Mouse (Mus musculus): Measurements from ENCODE around the gene Cdkn2d. TPM values are rescaled to one million over a fixed set of nuclear protein-coding genes. Genes with fewer than 3 reads are reported as not detected.
A peak's percentile ranks its signal among the peaks of the same experiment; 100 is the strongest.
"Not testable (repeated sequence)": the region's sequence is repeated elsewhere in the genome, so short reads cannot be mapped to it uniquely, and the experiment has no call there.

Cdkn2d gene
- total and polyA plus RNA-seq, 3 experiments = 17.4 to 35.8 (median 30.3) TPM

DNA sequence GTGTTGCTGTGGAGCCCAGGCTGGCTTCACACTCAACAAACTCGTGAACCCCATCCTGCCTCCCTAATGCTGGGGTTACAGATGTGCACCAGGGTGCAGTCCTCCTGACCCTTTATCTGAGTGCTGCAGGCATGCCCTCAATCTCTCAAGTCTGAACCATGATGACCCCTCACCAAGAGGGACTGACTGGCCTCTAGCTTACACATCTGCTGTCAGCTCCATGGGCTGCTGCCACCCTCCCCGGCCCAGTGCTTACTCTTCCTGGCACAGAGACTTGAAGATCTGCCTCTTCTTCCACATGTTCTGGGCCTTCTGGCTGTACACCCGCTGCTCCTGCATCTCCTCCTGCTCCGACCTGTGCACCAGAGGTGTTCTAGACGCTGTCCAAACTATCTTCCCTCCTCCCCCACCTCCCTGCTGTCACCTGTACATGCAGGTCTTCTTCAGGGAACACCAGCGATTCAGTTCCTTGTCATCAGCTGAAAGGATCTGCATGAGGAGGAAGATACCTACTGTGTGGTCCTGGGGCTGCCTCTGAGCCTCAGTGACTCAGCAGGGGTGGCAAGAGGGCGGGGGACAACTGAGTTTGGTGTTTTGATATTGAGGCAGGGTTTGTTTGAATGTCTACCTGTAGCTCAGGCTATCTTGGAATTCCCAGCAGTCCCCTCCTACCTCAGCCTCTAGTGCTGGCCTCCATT lies 16.0 kb downstream of the Cdkn2d start:
- TF ChIP-seq TAL1 (conservative IDR thresholded peaks at IDR 0.05; ENCODE audit: low read depth, low read length) (0 out of 2 replicates have a peak, but pooled peaks have one; percentile 19), GATA1 (IDR thresholded peaks at IDR 0.05; ENCODE audit: borderline replicate concordance, low read length) (no peak)
- DNase-seq (ENCODE audit: low spot score) (no peak), ATAC-seq (ENCODE audit: extremely low read depth, insufficient number of reproducible peaks, low FRiP score, poor library complexity, severe bottlenecking) (no peak)
- no peaks in the 10 kb centered on the region for H3K27me3 ChIP-seq (ENCODE audit: insufficient read depth, low read length)
- peaks cover 100% of the 10 kb centered on the region for H3K36me3 ChIP-seq (replicated peaks)
- no peak overlapping the region for H3K4me3 ChIP-seq (ENCODE audit: low read depth, low read length)
- peaks cover 66% of the 10 kb centered on the region for H3K4me1 ChIP-seq (ENCODE audit: insufficient read depth, low read depth, low read length)
- H3K9me3 ChIP-seq (replicated peaks) = no peaks in the 10 kb centered on the region

DNA sequence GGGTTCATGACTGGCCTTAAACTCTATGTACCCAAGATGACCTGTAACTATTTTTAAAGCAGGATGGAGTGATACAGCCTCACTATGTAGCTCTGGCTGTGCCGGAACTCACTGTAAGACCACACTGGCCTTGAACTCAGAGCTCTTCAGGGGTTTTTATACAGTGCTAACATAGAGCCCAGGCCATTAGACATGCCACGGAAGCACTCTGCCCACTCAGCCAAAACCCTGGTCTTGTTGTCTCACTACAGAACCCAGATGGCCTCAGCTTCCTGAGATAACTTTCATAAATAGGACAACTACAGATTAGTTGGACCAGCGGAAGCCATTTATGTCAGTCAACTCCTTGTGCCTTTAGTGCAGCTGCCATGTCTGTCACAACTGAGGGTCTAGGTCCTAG lies 16.9 kb downstream of the Cdkn2d start:
- no peak for ATAC-seq (ENCODE audit: extremely low read depth, insufficient number of reproducible peaks, low FRiP score, poor library complexity, severe bottlenecking)
- peaks cover 99% of the 10 kb centered on the region for H3K36me3 ChIP-seq (replicated peaks)
- H3K4me3 ChIP-seq (ENCODE audit: low read depth, low read length) = no peak overlapping the region

DNA sequence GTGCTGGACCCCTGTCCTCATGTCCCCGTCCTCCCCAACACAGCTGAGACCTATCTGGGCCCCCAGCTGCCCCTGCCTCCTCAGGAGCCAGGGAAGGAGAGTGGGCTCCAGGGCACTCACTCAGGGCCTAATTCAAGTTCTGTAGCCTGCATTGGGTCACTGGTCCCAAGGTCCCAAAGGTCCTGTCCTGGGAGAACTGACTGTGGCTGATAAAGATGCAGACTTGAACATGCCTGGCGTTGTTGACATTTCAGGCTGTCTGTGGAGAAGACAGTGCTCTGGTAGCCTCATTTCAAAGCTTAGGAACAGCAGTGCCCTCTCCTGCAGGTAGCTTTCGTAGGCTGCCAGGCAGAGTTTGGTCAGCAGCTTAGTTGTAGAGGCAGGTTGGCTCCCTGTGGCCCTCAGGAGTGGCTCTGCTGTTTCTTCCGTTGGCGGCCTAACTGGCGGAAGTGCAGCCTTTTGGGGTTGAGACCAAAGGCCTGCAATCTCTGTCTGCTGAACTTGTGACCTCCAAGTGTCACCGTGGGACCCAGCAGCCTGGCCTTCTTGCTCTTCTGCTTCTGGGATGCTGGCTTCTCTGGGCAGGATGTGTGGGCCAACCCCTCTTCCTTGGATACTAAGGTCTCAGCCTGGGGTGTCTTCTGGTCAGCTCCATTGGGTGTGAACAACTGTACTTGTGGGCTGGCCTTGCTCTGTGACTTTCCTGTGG lies 17.5 kb downstream of the Cdkn2d start:
- no peak overlapping the region for H3K4me3 ChIP-seq (ENCODE audit: low read depth, low read length)
- H3K4me1 ChIP-seq (ENCODE audit: insufficient read depth, low read depth, low read length) = peaks cover 57% of the 10 kb centered on the region
- ATAC-seq (ENCODE audit: extremely low read depth, insufficient number of reproducible peaks, low FRiP score, poor library complexity, severe bottlenecking) = no peak
- no peak for DNase-seq (ENCODE audit: low spot score)
- TF ChIP-seq GATA1 (IDR thresholded peaks at IDR 0.05; ENCODE audit: borderline replicate concordance, low read length) (no peak), POLR2AphosphoS5 (IDR thresholded peaks at IDR 0.05; ENCODE audit: insufficient replicate concordance, low read depth, low read length) (no peak), CTCF (IDR thresholded peaks at IDR 0.05; ENCODE audit: low read depth, low read length) (no peak), GATA2 (IDR thresholded peaks at IDR 0.05; ENCODE audit: borderline replicate concordance, low read depth, low read length) (no peak), TAL1 (conservative IDR thresholded peaks at IDR 0.05; ENCODE audit: low read depth, low read length) (no peak)
- H3K9me3 ChIP-seq (replicated peaks) = no peaks in the 10 kb centered on the region
- no peaks in the 10 kb centered on the region for H3K27me3 ChIP-seq (ENCODE audit: insufficient read depth, low read length)
- H3K36me3 ChIP-seq (replicated peaks) = peaks cover 99% of the 10 kb centered on the region

More for the DNA sequence above, 16.9 kb downstream of the Cdkn2d start:
- DNase-seq (ENCODE audit: low spot score) = no peak
- TF ChIP-seq TAL1 (conservative IDR thresholded peaks at IDR 0.05; ENCODE audit: low read depth, low read length) = no peak
- TF ChIP-seq POLR2AphosphoS5 (IDR thresholded peaks at IDR 0.05; ENCODE audit: insufficient replicate concordance, low read depth, low read length) = no peak
- TF ChIP-seq GATA1 (IDR thresholded peaks at IDR 0.05; ENCODE audit: borderline replicate concordance, low read length) = no peak
- no peaks in the 10 kb centered on the region for H3K9me3 ChIP-seq (replicated peaks)
- no peaks in the 10 kb centered on the region for H3K27me3 ChIP-seq (ENCODE audit: insufficient read depth, low read length)
- H3K4me1 ChIP-seq (ENCODE audit: insufficient read depth, low read depth, low read length) = peaks cover 63% of the 10 kb centered on the region

DNA sequence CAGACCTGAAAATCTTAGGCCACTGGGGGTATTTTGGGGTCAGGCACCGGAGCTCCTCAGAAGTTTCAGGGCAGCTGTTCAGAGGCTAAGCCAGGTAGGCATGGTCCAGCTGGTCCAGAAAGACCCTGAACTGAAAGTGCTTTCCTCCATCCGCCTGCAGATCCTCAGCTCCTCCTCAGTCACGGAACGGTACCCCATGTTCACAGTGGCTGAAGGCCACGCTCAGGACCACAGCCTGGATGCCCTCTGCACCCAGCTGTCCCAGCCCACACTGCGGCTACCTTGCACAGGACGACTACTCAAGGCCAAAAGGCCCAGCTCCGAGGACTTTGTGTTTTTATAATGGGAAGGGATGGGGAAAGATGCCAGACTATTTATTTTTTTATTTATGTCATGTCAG lies 18.1 kb downstream of the Cdkn2d start:
- DNase-seq (ENCODE audit: low spot score) = no peak
- Histone ChIP-seq H3K4me3 (ENCODE audit: low read depth, low read length) (no peak overlapping the region), H3K36me3 (replicated peaks) (peaks cover 99% of the 10 kb centered on the region), H3K9me3 (replicated peaks) (no peaks in the 10 kb centered on the region), H3K27me3 (ENCODE audit: insufficient read depth, low read length) (no peaks in the 10 kb centered on the region), H3K4me1 (ENCODE audit: insufficient read depth, low read depth, low read length) (peaks cover 61% of the 10 kb centered on the region)
- TF ChIP-seq CTCF (IDR thresholded peaks at IDR 0.05; ENCODE audit: low read depth, low read length) (no peak), POLR2AphosphoS5 (IDR thresholded peaks at IDR 0.05; ENCODE audit: insufficient replicate concordance, low read depth, low read length) (no peak), GATA1 (IDR thresholded peaks at IDR 0.05; ENCODE audit: borderline replicate concordance, low read length) (no peak), TAL1 (conservative IDR thresholded peaks at IDR 0.05; ENCODE audit: low read depth, low read length) (no peak), GATA2 (IDR thresholded peaks at IDR 0.05; ENCODE audit: borderline replicate concordance, low read depth, low read length) (no peak)
- ATAC-seq (ENCODE audit: extremely low read depth, insufficient number of reproducible peaks, low FRiP score, poor library complexity, severe bottlenecking) = no peak

DNA sequence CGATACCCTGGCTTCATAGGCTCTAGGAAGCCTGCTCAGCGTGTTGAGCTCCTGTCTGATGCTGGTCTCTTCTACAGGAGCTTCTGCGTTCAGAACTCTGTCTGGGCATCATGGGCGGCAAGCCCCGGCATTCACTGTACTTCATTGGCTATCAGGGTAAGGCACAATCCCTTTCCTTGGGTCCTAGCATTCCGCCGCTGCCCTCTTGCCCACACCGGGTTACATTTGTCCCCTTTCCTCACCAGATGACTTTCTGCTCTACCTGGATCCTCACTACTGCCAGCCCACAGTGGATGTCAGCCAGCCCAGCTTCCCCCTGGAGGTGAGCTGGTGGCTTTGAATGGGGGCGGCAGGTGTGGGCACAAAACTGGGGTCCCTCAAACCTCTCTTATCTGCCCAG lies 18.8 kb downstream of the Cdkn2d start:
- no peak for TF ChIP-seq CTCF (IDR thresholded peaks at IDR 0.05; ENCODE audit: low read depth, low read length)
- no peak for TF ChIP-seq GATA2 (IDR thresholded peaks at IDR 0.05; ENCODE audit: borderline replicate concordance, low read depth, low read length)
- no peak for TF ChIP-seq GATA1 (IDR thresholded peaks at IDR 0.05; ENCODE audit: borderline replicate concordance, low read length)
- TF ChIP-seq TAL1 (conservative IDR thresholded peaks at IDR 0.05; ENCODE audit: low read depth, low read length) = no peak
- no peak for TF ChIP-seq POLR2AphosphoS5 (IDR thresholded peaks at IDR 0.05; ENCODE audit: insufficient replicate concordance, low read depth, low read length)

DNA sequence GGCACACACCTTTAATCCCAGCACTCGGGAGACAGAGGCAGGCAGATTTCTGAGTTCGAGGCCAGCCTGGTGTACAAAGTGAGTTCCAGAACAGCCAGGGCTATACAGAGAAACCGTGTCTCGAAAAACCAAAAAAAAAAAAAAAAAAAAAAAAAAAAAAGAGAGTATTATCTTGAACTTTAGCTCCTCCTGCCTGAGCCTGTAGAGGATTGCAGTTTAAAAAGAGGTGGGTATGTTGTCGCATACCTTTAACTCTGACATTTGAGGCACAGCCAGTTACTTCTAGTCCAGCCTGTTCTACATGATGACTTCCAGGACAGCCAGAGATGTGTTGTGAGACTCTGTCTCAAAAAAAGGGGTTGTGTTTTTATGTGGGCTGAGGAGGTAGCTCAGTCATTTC lies 21.6 kb downstream of the Cdkn2d start:
- Histone ChIP-seq H3K36me3 (replicated peaks) (peaks cover 83% of the 10 kb centered on the region), H3K4me1 (ENCODE audit: insufficient read depth, low read depth, low read length) (peaks cover 55% of the 10 kb centered on the region)
- H3K4me3 ChIP-seq (ENCODE audit: low read depth, low read length); DNase-seq (ENCODE audit: low spot score); H3K9me3 ChIP-seq (replicated peaks); ATAC-seq (ENCODE audit: extremely low read depth, insufficient number of reproducible peaks, low FRiP score, poor library complexity, severe bottlenecking); H3K27me3 ChIP-seq (ENCODE audit: insufficient read depth, low read length): not testable (repeated sequence)

More for the DNA sequence above, 18.8 kb downstream of the Cdkn2d start:
- H3K4me1 ChIP-seq (ENCODE audit: insufficient read depth, low read depth, low read length) = peaks cover 61% of the 10 kb centered on the region
- H3K4me3 ChIP-seq (ENCODE audit: low read depth, low read length) = no peak overlapping the region
- H3K9me3 ChIP-seq (replicated peaks) = no peaks in the 10 kb centered on the region
- DNase-seq (ENCODE audit: low spot score) (no peak), ATAC-seq (ENCODE audit: extremely low read depth, insufficient number of reproducible peaks, low FRiP score, poor library complexity, severe bottlenecking) (no peak)
- no peaks in the 10 kb centered on the region for H3K27me3 ChIP-seq (ENCODE audit: insufficient read depth, low read length)
- H3K36me3 ChIP-seq (replicated peaks) = peaks cover 98% of the 10 kb centered on the region

Data from G1E (cell line).